Mouse (Mus musculus) limb, embryonic 15.5 days (tissue): ENCODE data around the gene Foxn4. TPM values are rescaled to one million over a fixed set of nuclear protein-coding genes. Genes with fewer than 3 reads are reported as not detected.

Source experiments
- ATAC-seq: fragments of 200-750 bp; cut with Nextera tagmentation; 2 replicates; pipeline ENCODE4 v1.8.0; 2017; ENCODE audit warnings: low read depth, moderate TSS enrichment; ENCODE audit not compliant: insufficient number of reproducible peaks, low FRiP score, low TSS enrichment
- H3K27ac ChIP-seq: fragments of 300-500 bp; sonication (generic); 2 replicates; pipeline ENCODE4 v1.5.1; 2015; ENCODE audit warnings: moderate library complexity, mild to moderate bottlenecking, inconsistent platforms
- H3K27me3 ChIP-seq: fragments of 300-500 bp; sonication (generic); 2 replicates; pipeline ENCODE4 v1.6.1; 2015; ENCODE audit warnings: inconsistent platforms
- H3K36me3 ChIP-seq: fragments of 300-500 bp; sonication (generic); 2 replicates; pipeline ENCODE4 v1.6.1; 2015; ENCODE audit warnings: inconsistent platforms
- H3K4me1 ChIP-seq: fragments of 300-500 bp; sonication (generic); 2 replicates; pipeline ENCODE4 v1.6.1; 2015; ENCODE audit warnings: inconsistent platforms
- H3K4me2 ChIP-seq: fragments of 300-500 bp; sonication (generic); 2 replicates; pipeline ENCODE4 v1.6.1; 2015; ENCODE audit warnings: mild to moderate bottlenecking, inconsistent platforms
- H3K4me3 ChIP-seq: fragments of 300-500 bp; sonication (generic); 2 replicates; pipeline ENCODE4 v1.5.1; 2015; ENCODE audit warnings: mild to moderate bottlenecking, inconsistent platforms
- H3K9ac ChIP-seq: fragments of 300-500 bp; sonication (generic); 2 replicates; pipeline ENCODE4 v1.6.1; 2015; ENCODE audit warnings: inconsistent platforms
- H3K9me3 ChIP-seq: fragments of 300-500 bp; sonication (generic); 2 replicates; pipeline ENCODE4 v1.6.1; 2016; ENCODE audit warnings: inconsistent platforms
- WGBS: fragments of 180-500 bp; shearing (Covaris S2); methylation state at CpG from one replicate; pipeline ENCODE4 v1.1.7; 2015; 5-methylcytosine and 5-hydroxymethylcytosine counted together
- polyA plus RNA-seq: library from polyadenylated mRNA; unstranded; fragments of >200 nt; fragmentation: Nextera tagmentation; extraction: Ambion mirVana; gene quantifications from 2 replicates; pipeline ENCODE4 v1.2.1, GENCODE M21; 2015

The Foxn4 gene
- polyA plus RNA-seq, 1 experiment from 2014 or later = not detected

DNA sequence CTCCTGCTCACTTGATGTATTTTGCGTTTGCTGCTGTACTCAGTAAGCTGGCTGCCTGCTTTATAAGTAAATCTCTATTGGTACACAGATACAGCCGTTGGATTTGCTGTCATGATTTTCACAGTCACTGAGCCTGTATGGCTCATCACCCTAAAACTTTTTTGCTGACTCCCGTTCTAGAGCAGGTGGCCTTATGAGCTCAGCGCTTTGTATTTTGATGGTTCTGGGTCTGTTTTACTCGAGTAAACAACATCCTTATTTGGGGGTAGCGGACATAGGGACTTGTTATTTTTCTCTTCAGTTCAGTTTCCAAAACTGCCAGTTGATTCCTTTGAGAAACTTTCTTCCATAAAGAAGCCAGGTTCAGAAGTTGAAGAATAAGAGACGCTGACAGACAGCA, 47.6 kb downstream of the Foxn4 start:
- WGBS = 94% methylated on average over 7 of the region's 7 CpGs
- H3K27me3 ChIP-seq = no peaks in the 10 kb centered on the region
- H3K27ac ChIP-seq = no peak overlapping the region
- H3K4me3 ChIP-seq = no peak overlapping the region
- no peak overlapping the region for H3K4me2 ChIP-seq
- no peak overlapping the region for H3K9ac ChIP-seq
- H3K9me3 ChIP-seq = peaks cover 3% of the 10 kb centered on the region; the same call in 1 of the 2 replicates
- ATAC-seq = no peak
- H3K4me1 ChIP-seq = no peaks in the 10 kb centered on the region
- H3K36me3 ChIP-seq = peaks cover 5% of the 10 kb centered on the region; the same call in 1 of the 2 replicates

DNA sequence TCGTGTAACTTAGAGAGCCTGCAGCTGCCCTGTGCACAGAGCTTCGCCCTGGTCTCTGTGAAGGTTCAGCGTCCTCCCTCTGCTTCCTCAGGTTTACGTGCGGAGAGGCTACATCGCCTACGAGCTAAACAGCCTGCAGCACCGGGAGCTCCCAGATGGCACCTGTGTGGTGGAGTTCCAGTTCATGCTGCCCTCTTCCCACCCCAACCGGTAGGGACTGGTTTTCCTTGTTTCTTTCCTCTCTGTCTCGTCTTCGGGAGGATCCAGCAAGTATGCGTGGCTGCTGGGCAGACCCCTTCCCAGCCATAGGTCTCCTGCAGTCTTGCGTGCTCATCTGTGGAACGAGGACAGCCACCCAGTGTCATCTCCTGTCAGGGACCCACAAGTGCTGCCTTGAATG, 54.8 kb downstream of the Foxn4 start:
- no peak for ATAC-seq
- Histone ChIP-seq H3K9ac (no peak overlapping the region), H3K27ac (peak overlapping the region; percentile 7; the same call in 1 of the 2 replicates), H3K4me2 (no peak overlapping the region), H3K4me1 (no peaks in the 10 kb centered on the region), H3K9me3 (no peaks in the 10 kb centered on the region), H3K27me3 (no peaks in the 10 kb centered on the region), H3K36me3 (no peaks in the 10 kb centered on the region), H3K4me3 (no peak overlapping the region)
- WGBS = 79% methylated on average over 14 of the region's 14 CpGs

DNA sequence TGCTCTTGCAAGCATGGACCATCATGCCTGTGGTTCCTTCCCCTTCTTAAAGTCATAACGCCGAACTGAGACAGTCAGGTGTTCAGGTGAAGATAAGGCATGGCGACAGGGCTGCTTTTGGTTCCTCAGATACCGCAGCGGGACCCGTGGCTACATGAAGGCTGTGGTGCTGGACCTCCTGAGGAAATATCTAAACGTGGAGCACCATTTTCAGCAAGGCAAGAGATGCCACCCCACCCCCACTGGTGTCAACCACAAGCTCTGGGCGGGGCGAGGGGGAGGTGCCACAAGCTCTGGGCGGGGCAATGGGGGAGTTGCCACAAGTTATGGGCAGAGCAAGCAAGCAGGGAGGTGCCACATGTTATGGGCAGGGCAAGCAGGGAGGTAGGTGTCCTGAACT, 60.4 kb downstream of the Foxn4 start:
- H3K27ac ChIP-seq = no peak overlapping the region
- no peak overlapping the region for H3K9ac ChIP-seq
- H3K27me3 ChIP-seq = no peaks in the 10 kb centered on the region
- no peaks in the 10 kb centered on the region for H3K4me1 ChIP-seq
- no peaks in the 10 kb centered on the region for H3K36me3 ChIP-seq
- no peak for ATAC-seq
- no peak overlapping the region for H3K4me2 ChIP-seq
- H3K9me3 ChIP-seq = no peaks in the 10 kb centered on the region
- WGBS = 71% methylated on average over 10 of the region's 10 CpGs
- no peak overlapping the region for H3K4me3 ChIP-seq

DNA sequence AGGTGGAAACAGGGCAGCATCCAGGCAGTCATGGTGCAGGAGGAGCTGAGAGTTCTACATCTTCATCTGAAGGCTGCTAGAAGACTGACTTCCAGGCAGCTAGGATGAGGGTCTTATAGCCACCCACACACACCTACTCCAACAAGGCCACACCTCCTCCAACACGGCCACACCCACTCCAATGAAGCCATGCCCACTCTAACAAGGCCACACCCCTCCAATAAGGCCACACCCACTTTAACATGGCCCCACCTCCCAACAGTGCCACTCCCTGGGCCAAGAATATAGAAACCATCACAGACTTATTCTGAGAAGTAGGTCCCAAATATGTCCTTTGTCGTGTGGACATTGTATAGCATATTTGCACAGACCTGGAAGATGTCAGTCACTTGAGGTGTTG, 67.4 kb downstream of the Foxn4 start:
- ATAC-seq = no peak
- H3K36me3 ChIP-seq = no peaks in the 10 kb centered on the region
- WGBS = 84% methylated on average over 2 of the region's 2 CpGs

More for the DNA sequence above, 67.4 kb downstream of the Foxn4 start:
- Histone ChIP-seq H3K9ac (no peak overlapping the region), H3K27ac (no peak overlapping the region), H3K4me2 (no peak overlapping the region), H3K9me3 (no peaks in the 10 kb centered on the region), H3K4me1 (no peaks in the 10 kb centered on the region), H3K27me3 (no peaks in the 10 kb centered on the region), H3K4me3 (no peak overlapping the region)

Other genes with a start within 250 kb of the Foxn4 start
- gene Usp30, start 208.3 kb downstream of the Foxn4 start, polyA plus RNA-seq = 11.8 and 11.9 TPM in 2 replicates
- gene Svop, start 182.2 kb downstream of the Foxn4 start, polyA plus RNA-seq = 0.12 and 0.24 TPM in 2 replicates
- gene Alkbh2, start 145.6 kb downstream of the Foxn4 start, polyA plus RNA-seq = 10.0 and 10.4 TPM in 2 replicates
- 35.3 and 38.3 TPM in 2 replicates for gene Ung, start 143.4 kb downstream of the Foxn4 start, polyA plus RNA-seq
- 1.7 and 2.5 TPM in 2 replicates for gene Acacb, start 127.3 kb downstream of the Foxn4 start, polyA plus RNA-seq
- gene Myo1h, start 15.4 kb upstream of the Foxn4 start, polyA plus RNA-seq = 2.2 and 3.7 TPM in 2 replicates
- 112 and 117 TPM in 2 replicates for gene Kctd10, start 106.7 kb upstream of the Foxn4 start, polyA plus RNA-seq
- 39.6 and 41.9 TPM in 2 replicates for gene Ube3b, start 106.8 kb upstream of the Foxn4 start, polyA plus RNA-seq
- 29.3 and 31.1 TPM in 2 replicates for gene Mmab, start 170.3 kb upstream of the Foxn4 start, polyA plus RNA-seq
- gene Mvk, start 170.5 kb upstream of the Foxn4 start, polyA plus RNA-seq = 58.6 and 65.9 TPM in 2 replicates